Mouse (Mus musculus) ovary, postnatal 14 days (tissue): ENCODE results near the gene Pdss1.
"Not testable (repeated sequence)": the region's sequence is repeated elsewhere in the genome, so short reads cannot be mapped to it uniquely, and the experiment has no call there.

Experiments used
- DNase-seq: peaks from one replicate; pipeline ENCODE4 v3.0.0; 2022; ENCODE audit warnings: low spot score

The Pdss1 gene

GRCm38 (mm10) chr2:22895282-22896273 lies at the start of gene Pdss1:
Gene Pdss1 (plus strand): TSS chr2:22895522.
- peak; percentile 84 for DNase-seq

- DNase-seq = no peak
These were observed 43.4 kb upstream of the Pdss1 start for GRCm38 (mm10) chr2:22851900-22852299.

DNA sequence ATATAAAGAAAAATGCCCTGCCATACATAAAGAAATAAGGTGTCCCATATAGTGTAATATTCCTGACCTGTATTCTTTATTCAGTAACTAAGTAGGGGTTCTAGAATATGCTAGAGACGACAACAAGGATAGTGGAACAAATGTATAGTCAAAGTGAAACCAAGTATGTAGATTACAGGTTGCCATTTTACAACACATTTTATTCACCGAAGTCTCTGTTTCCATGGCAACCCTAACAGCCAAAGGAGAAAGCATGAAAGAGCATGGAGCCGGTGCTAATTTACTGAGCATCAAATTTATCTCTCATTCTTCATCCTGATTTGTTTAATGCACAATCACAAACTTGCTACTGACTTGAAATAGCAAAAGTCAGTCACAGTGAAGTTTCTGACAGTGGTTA lies 37.8 kb upstream of the Pdss1 start:
- no peak for DNase-seq

DNA sequence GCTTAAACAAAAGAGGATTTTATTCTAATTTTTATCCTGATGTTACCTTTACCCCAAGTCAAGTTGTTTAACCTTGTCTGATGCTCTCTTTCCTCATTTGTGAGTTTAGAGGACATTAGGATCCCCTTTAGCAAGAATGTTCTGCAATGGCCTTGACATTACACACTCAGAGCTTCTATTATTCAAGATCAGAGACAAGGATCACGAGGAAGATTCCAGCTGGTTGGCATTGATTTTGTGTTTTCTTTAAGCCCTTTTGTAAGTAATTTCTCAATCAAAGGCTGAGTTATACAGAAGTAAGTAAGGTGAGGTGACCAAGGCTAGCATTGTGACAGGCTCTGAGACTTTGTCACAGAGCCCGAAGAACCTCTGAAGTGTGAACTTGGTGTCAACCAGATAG lies 33.1 kb upstream of the Pdss1 start:
- no peak for DNase-seq

- DNase-seq = peak; percentile 57
These were observed 30.8 kb upstream of the Pdss1 start for GRCm38 (mm10) chr2:22864394-22865037.

DNA sequence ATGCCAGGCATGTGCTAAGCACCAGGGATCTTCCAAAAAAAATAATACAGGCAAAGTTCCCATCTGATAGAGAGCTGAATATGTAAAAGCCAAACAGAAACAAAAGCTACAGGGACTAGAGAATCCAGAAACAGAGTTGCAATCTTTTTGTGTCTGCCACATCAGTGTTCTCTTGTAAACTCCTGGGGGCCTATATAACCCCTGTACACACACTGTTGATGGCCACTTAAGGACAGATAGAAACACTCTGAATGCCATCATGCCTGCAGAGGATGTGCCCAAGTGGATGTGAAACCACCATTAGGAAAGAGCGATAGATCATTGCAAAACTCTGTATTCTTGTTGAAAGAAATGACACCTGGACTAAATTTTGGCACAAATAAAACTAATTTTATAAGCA lies 29.5 kb upstream of the Pdss1 start:
- DNase-seq = no peak

DNA sequence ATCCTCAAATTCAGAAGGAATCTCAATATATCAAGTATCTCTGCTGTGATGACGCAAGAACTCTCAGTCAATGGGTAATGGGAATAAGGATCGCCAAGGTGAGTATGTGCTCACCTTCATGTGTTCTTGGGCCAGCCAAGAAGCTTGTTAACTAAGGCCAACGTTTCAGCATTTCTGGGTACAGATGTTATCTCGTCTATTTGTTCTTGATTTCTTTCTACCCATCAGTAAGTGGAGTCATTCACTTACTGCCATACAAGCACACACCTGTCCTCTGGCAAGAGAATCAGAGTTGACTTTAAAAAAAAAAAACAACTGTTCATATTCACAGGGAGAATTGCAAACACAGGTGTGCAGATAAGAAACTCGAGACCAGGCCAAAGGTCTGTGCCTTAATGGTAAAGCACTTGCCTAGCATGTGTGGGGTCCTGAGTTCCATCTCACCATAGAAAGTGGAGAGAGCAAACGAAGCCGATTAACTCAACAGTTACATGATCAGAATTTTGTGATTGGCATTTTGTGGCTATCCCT lies 28.4 kb upstream of the Pdss1 start:
- no peak for DNase-seq

GRCm38 (mm10) chr2:22873159-22873558 lies 22.2 kb upstream of the Pdss1 start:
- DNase-seq = no peak

DNA sequence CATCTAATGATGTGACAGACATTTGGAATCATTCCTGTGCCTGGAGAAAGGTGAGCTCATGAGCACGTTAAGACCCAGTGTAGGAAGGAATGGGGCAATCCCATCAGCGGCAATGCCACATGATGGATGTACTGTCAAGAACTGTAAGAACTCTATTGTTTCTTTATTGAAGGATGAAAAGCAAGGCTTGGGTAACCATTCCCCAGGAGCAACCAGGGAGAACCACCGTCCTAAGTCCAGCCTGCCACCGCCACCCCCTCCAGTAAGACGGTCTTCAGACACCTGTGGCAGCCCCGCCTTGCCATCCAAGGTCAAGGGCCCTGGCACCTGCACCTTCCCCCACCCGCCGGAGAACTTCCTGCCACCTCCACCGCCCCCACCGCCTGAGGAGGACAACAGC lies 20.7 kb upstream of the Pdss1 start:
- DNase-seq = no peak

DNA sequence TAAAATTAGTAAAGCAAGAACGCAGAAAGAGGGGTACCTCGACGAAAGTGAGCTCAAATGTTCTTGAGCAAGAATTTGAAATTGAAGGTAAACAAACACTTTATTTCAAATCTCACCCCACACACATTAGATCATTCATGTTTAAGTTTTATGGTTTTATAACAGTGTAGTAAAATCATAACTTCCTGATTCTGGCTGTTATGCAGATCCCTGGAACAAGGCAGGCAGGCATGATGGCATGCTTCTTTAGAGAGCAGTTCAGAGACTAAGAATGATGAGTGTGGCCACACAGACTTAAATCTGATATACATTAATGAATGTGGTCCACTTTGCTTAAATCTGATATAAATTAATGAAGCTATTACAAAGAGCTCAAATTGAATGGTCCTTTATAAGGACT lies 18.7 kb upstream of the Pdss1 start:
- DNase-seq = no peak

- DNase-seq = no peak
These were observed 16.5 kb upstream of the Pdss1 start for GRCm38 (mm10) chr2:22878781-22879180.

- DNase-seq = not testable (repeated sequence)
These were observed 14.6 kb upstream of the Pdss1 start for GRCm38 (mm10) chr2:22880726-22881125.

GRCm38 (mm10) chr2:22894932-22895281 lies 415 bp upstream of the Pdss1 start:
- DNase-seq = no peak

DNA sequence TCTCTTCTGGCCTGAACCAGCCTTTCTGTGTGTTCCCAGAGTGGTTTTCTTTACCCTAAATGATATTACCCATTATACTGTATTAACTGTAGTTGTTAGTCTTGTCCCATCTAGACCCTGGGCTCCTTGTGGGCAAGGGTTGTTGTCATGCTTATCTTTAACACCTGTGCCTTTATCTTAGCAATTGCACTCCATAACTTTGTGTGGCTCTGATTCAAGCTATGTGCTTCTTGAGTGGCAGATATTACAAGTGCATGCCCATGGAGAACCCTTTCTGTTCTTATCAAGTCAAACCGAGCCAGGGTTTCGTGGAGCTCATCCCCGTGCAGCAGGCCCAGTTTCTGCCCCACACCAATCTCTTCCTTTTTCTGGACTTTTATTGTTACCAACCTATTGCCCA lies 8.6 kb downstream of the Pdss1 start:
- DNase-seq = no peak

- DNase-seq = no peak
These were observed 19.1 kb downstream of the Pdss1 start for GRCm38 (mm10) chr2:22914421-22914820.

DNA sequence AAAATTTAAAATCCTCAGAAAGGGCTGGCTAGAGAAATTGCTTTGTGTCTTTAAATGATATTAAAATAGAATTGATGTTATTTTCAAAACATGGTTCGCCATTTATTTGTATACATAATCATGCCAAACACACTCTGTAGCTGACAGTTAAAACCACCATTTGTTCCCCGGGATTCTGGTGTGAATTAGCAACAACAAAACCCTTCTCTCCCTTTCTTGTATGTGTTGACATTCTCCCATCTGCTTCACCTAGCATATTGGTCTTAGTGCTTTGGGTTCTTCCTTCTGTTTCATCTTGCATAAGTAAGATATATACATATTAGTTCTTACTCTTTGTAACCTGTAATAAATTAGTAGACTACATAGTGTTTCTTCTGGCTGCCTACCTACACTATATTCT lies 23.3 kb downstream of the Pdss1 start:
- no peak for DNase-seq

GRCm38 (mm10) chr2:22925911-22926310 lies 30.6 kb downstream of the Pdss1 start:
- DNase-seq = not testable (repeated sequence)

- DNase-seq = no peak
These were observed 32.9 kb downstream of the Pdss1 start for GRCm38 (mm10) chr2:22928259-22928658.

- no peak for DNase-seq
These were observed 38.2 kb downstream of the Pdss1 start for GRCm38 (mm10) chr2:22933556-22933955.

GRCm38 (mm10) chr2:22949956-22950355 lies 54.6 kb downstream of the Pdss1 start:
- DNase-seq = no peak

- DNase-seq = no peak
These were observed 59.0 kb downstream of the Pdss1 start for GRCm38 (mm10) chr2:22954278-22954677.

GRCm38 (mm10) chr2:22955914-22956313 lies 60.6 kb downstream of the Pdss1 start:
- DNase-seq = no peak

DNA sequence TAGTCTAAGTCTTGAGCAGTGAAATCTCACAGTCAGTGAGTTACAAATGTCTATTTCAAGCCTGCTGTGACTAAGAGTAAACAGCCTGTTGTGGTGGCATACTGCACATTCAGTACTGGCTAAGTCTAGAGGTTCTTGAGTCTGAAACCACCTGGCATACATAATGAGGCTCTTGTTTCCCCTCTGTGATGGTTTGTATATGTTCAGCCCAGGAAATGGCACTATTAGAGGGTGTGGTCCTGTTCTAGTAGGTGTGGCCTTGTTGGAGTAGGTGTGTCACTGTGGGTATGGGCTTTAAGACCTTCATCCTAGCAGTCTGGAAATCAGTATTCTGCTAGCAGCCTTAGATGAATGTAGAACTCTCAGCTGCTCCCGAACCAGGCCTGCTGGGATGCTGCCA lies 62.1 kb downstream of the Pdss1 start:
- DNase-seq = no peak
